Mouse (Mus musculus) erythroblast, embryonic 14.5 days (primary cell): Measurements from ENCODE around the gene Elovl5.

Source experiments
- GATA1 ChIP-seq: IDR thresholded peaks from 2 replicates; pipeline ENCODE4 v1.6.1; 2012; ENCODE audit warnings: low read length, inconsistent platforms, mixed read lengths
- TAL1 ChIP-seq: IDR thresholded peaks from 3 replicates; pipeline ENCODE4 v1.6.1; 2012; ENCODE audit warnings: low read length, inconsistent platforms, mixed read lengths

- TF ChIP-seq TAL1 (no peak), GATA1 (no peak)
Observed at GRCm38 (mm10) chr9:77935818-77936611, 18.9 kb downstream of the Elovl5 start.
